Mouse (Mus musculus): ENCODE results near the gene Bax. TPM values are rescaled to one million over a fixed set of nuclear protein-coding genes. Genes with fewer than 3 reads are reported as not detected.

The Bax gene
- polyA plus RNA-seq, 1 experiment from 2014 or later, result 124 TPM

DNA sequence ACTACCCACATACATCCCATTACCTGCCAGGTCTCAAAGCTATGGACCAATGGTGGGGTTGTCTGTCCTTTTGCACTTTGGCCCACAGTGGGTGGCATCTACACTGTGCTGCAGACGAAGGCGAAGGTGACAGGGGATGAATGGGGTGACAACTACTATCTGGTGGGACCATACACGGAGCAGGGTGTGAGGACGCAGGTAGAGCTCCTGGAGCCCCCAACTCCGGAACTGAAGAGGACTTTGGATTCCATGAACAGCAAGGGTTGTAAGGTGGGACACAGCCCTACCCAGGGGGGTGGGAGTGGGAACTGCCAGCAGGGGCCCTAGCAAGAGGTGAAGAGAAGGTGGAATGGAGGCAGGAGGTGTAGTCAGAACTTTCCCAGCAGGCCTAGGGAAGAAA lies 30.3 kb downstream of the Bax start:
- H3K9ac ChIP-seq, result peak overlapping the region; percentile 95

DNA sequence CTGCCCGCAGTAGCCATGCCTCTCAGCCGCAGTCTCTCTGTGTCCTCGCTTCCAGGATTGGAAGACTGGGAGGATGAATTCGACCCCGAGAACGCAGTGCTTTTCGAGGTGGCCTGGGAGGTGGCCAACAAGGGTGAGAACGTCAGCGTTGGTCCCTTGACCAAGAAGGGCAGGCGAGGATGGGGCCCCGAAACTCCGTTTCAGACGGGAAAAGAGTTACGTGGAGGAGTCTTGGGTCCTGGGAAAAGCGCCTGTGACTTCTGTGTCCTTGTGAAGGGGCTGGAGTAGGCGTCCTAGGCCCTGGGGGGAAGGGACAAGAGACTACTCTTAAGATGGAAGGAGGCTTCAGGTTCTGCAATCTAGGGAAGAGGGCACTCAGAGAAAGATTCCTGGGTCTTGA lies 31.7 kb downstream of the Bax start:
- Histone ChIP-seq H3K4me1 (peaks cover 45% of the 10 kb centered on the region), H3K4me2 (peak overlapping the region; percentile 97), H3K4me3 (peak overlapping the region; percentile 80), H3K9ac (peak overlapping the region; percentile 95), H3K36me3 (peaks cover 41% of the 10 kb centered on the region), H3K9me3 (no peaks in the 10 kb centered on the region), H3K27ac (replicated peaks) (peak overlapping the region; percentile 92), H3K27me3 (replicated peaks) (no peaks in the 10 kb centered on the region)
- ATAC-seq (ENCODE audit: extremely low read depth, insufficient number of reproducible peaks, low FRiP score, low TSS enrichment), result no peak
- WGBS, result 2% methylated on average over 16 of the region's 16 CpGs

More for the DNA sequence above, 30.3 kb downstream of the Bax start:
- Histone ChIP-seq H3K4me3 (peak overlapping the region; percentile 80; the same call in 1 of the 2 replicates), H3K9me3 (no peaks in the 10 kb centered on the region), H3K4me2 (peak overlapping the region; percentile 97), H3K36me3 (peaks cover 41% of the 10 kb centered on the region), H3K27ac (replicated peaks) (no peak overlapping the region), H3K4me1 (peaks cover 45% of the 10 kb centered on the region), H3K27me3 (replicated peaks) (no peaks in the 10 kb centered on the region)
- WGBS, result 76% methylated on average over 5 of the region's 5 CpGs
- no peak for ATAC-seq (ENCODE audit: extremely low read depth, insufficient number of reproducible peaks, low FRiP score, low TSS enrichment)

DNA sequence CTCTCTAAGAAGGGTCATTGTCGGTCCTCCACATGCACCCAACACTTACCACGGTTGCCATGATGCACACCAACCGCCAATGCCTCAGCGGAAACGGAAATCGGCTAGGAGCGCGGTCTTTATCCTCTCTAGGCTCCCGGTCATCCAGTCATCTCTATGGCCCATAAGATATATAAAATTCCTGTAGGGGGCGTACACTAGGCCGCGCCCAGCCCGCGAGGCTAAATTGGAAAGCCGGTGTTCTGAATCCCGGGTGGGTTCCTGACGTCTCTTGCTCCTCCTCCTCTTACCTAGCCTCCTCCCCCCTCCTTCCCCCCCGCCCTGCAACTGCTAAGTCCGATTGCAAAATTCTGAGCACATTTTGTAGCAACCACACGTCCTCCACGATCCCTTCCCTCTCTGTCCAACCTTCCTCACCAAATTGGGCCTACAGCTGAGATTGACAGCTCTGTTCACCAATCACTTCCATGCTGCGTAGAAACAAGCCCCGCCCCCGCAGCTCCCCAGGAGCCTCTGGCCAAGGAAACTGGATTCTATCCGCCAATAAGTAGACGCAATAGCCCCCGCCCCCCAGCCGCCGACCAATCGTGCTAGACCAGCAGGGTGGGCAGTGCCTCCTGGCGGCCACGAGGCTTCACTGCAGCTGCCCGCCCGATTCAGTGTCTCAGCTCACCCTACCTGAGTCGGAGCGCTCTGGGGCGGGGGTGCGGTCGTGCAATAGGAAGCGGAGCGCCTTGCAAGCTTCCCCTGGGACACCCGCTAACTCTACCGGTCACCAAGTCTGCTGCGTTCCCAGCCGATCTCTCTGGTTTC lies 32.3 kb downstream of the Bax start, which contains the start of gene Gys1:
Gene Gys1 (plus strand): TSS at position 642 of the 813 bp plus-strand sequence.
- under 1% methylated on average over 45 of the region's 45 CpGs for WGBS
- H3K36me3 ChIP-seq, result peaks cover 41% of the 10 kb centered on the region
- no peaks in the 10 kb centered on the region for H3K9me3 ChIP-seq
- H3K9ac ChIP-seq, result peak within 1 kb of the TSS; percentile 95
- peak within 1 kb of the TSS; percentile 92 for H3K27ac ChIP-seq (replicated peaks)
- ATAC-seq (ENCODE audit: extremely low read depth, insufficient number of reproducible peaks, low FRiP score, low TSS enrichment), result peak; percentile 88
- peaks cover 45% of the 10 kb centered on the region for H3K4me1 ChIP-seq
- no peaks in the 10 kb centered on the region for H3K27me3 ChIP-seq (replicated peaks)
- H3K4me3 ChIP-seq, result peak within 1 kb of the TSS; percentile 80
- peak within 1 kb of the TSS; percentile 97 for H3K4me2 ChIP-seq

DNA sequence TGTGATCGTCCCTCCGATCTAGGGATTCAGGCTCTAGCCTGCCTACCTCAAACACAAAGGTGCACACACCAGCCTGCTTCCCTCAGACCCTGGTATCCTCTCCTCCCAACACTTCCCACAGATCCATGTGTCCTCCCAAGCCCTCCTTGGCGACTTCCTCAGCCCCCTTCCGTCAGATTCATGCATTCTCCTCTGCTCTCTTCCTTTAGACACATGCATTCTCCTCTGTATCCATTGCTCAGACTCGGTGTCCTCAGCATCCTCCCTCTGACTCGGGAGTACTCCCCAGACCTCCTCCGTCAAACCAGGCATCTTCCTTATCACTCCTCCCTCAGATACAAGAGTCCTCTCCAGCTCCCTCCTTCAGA lies 32.9 kb downstream of the Bax start:
- Histone ChIP-seq H3K4me1 (peaks cover 45% of the 10 kb centered on the region), H3K27ac (replicated peaks) (peak overlapping the region; percentile 90), H3K36me3 (peaks cover 44% of the 10 kb centered on the region), H3K9me3 (no peaks in the 10 kb centered on the region), H3K9ac (peak overlapping the region; percentile 92), H3K27me3 (replicated peaks) (no peaks in the 10 kb centered on the region), H3K4me2 (peak overlapping the region; percentile 97), H3K4me3 (peak overlapping the region; percentile 80)
- no peak for ATAC-seq (ENCODE audit: extremely low read depth, insufficient number of reproducible peaks, low FRiP score, low TSS enrichment)
- WGBS, result 4% methylated on average over 7 of the region's 7 CpGs

DNA sequence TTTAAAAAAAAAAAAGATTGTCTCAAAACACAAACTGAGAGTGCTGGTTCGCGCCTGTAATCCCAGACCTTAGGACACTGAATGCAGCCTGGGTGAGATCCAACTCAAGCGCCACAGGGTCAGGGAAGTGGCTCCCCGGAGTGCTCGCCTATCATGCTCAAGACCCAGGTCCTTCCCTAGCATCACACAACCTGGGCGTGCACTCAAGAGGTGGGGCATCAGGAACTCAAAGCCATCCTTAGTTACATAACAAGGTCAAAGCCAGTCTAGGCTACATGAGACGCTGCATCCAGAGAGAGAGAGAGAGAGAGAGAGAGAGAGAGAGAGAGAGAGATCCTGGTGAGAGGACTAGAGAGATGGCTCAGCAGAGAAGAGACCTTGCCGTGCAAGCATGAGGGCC lies 40.1 kb downstream of the Bax start:
- no peaks in the 10 kb centered on the region for H3K4me1 ChIP-seq
- ATAC-seq (ENCODE audit: extremely low read depth, insufficient number of reproducible peaks, low FRiP score, low TSS enrichment), result no peak
- peaks cover 98% of the 10 kb centered on the region for H3K36me3 ChIP-seq
- no peaks in the 10 kb centered on the region for H3K9me3 ChIP-seq
- H3K27me3 ChIP-seq (replicated peaks), result no peaks in the 10 kb centered on the region; the same call in 1 of the 2 replicates
- WGBS, result 85% methylated on average over 8 of the region's 8 CpGs
- no peak overlapping the region for H3K9ac ChIP-seq
- no peak overlapping the region for H3K27ac ChIP-seq (replicated peaks)
- H3K4me3 ChIP-seq, result no peak overlapping the region
- H3K4me2 ChIP-seq, result no peak overlapping the region

DNA sequence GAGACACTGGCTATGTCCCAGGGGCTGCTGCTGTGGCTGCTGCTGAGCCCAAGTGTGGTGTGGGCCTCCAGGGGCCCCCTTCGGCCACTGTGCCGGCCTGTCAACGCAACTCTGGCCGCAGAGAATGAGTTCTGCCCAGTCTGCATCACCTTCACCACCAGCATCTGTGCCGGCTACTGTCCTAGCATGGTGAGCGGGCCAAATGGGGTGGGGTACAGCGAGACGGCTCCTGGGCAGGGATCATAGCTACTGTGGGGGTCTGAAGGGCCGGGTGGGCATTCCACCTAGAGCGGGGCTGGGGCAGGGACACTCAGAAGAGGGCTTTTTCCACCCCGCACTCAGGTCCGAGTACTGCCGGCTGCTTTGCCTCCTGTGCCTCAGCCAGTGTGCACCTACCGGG lies 45.5 kb downstream of the Bax start:
- H3K4me2 ChIP-seq, result no peak overlapping the region
- peaks cover 56% of the 10 kb centered on the region for H3K36me3 ChIP-seq
- no peak overlapping the region for H3K9ac ChIP-seq
- H3K9me3 ChIP-seq, result no peaks in the 10 kb centered on the region
- H3K4me3 ChIP-seq, result no peak overlapping the region
- peaks cover 7% of the 10 kb centered on the region; the same call in 1 of the 2 replicates for H3K4me1 ChIP-seq
- peaks cover 52% of the 10 kb centered on the region for H3K27me3 ChIP-seq (replicated peaks)
- ATAC-seq (ENCODE audit: extremely low read depth, insufficient number of reproducible peaks, low FRiP score, low TSS enrichment), result no peak
- H3K27ac ChIP-seq (replicated peaks), result no peak overlapping the region
- 91% methylated on average over 14 of the region's 14 CpGs for WGBS

DNA sequence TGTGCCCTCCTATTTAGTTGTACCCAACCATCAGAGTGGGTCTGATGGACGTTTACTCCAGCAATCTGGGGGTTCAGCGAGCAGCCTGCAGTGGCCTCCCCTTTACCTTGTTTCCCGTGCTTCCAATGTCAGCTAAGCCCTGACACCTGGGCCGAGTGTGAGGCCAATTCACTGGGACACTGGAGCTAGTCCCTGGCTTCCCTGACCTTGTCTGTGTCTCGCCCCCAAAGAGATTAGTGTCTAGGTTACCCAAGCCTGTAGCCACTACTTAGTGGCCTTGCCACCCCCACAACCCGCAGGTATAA lies 46.1 kb downstream of the Bax start, which contains the start of gene Lhb:
Gene Lhb (plus strand): TSS at position 206 of the 305 bp plus-strand sequence.
- Histone ChIP-seq H3K9ac (no peak within 1 kb of the TSS), H3K27ac (replicated peaks) (no peak within 1 kb of the TSS), H3K9me3 (no peaks in the 10 kb centered on the region), H3K4me1 (peaks cover 11% of the 10 kb centered on the region), H3K4me3 (no peak within 1 kb of the TSS), H3K4me2 (no peak within 1 kb of the TSS), H3K36me3 (peaks cover 51% of the 10 kb centered on the region), H3K27me3 (replicated peaks) (peaks cover 58% of the 10 kb centered on the region)
- no peak for ATAC-seq (ENCODE audit: extremely low read depth, insufficient number of reproducible peaks, low FRiP score, low TSS enrichment)
- 56% methylated on average over 6 of the region's 6 CpGs for WGBS

DNA sequence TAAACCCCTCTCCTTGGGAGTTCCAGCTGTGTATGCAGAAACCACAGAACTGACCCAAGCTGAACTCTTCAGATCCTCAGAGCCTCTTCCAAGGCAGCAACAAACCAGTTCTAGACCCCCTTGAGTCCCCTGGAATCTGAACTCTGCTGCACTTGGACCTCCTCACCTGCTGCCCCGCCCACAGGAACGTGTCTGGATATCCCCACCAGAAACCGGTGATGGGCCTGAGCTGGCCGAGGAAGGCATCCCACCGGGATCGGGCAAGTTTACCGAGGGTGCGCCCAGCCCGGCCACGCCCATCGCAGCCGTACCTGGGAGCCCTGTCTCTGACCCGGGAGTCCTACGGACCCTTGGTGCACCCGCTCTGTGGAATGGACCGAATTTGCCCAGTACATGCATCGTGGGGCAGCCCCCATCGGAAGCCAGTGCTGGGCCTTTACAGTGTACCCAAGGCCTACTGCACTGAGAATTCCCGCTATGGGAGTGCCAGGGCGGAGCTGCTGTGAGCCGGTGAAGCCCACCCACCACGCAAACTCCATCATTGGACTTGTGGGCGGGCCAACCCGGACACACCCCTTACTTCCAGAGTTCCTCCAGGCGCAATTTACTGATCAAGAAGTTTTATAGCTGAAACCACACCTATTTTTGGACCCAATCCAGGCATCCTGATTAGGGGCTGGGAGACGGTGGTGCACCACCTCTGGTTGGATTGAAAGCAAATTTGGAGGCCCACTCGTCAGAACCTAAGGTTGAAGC lies 46.7 kb downstream of the Bax start:
- WGBS, result 15% methylated on average over 27 of the region's 27 CpGs
- ATAC-seq (ENCODE audit: extremely low read depth, insufficient number of reproducible peaks, low FRiP score, low TSS enrichment), result no peak
- Histone ChIP-seq H3K9ac (no peak overlapping the region), H3K36me3 (peaks cover 45% of the 10 kb centered on the region), H3K27ac (replicated peaks) (no peak overlapping the region), H3K4me2 (no peak overlapping the region), H3K27me3 (replicated peaks) (peaks cover 64% of the 10 kb centered on the region), H3K4me1 (peaks cover 16% of the 10 kb centered on the region), H3K4me3 (no peak overlapping the region), H3K9me3 (no peaks in the 10 kb centered on the region)

DNA sequence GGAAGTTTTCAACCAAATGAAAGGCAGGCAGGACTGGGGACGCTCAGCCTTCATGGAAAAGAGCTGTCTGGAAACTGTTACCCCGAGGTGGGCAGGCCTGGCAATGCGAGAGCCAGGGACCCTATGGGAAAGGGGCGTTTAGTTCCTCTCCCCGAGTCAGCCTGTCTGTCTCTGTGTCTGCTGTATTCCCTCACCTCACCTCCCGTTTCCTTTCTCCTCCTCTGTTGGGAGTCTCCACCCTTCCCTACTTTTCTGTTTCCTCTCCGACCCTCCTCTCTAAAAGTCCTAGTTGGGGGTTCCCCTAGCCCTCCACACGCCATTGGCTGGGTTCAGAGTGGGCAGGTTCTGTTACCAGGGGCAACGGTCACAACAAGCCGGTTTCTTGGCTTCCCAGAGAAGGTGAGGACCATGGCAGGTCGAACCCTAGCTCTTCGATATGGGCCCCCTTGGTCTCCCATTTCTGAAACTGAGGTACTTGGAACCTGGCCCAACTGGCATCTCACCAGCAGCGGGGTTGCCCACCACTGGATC lies 48.7 kb downstream of the Bax start:
- 10% methylated on average over 13 of the region's 13 CpGs for WGBS
- Histone ChIP-seq H3K4me3 (no peak overlapping the region), H3K4me1 (peaks cover 36% of the 10 kb centered on the region), H3K4me2 (peak overlapping the region; percentile 25), H3K27ac (replicated peaks) (no peak overlapping the region), H3K27me3 (replicated peaks) (peaks cover 84% of the 10 kb centered on the region), H3K9ac (peak overlapping the region; percentile 13; the same call in 1 of the 2 replicates), H3K36me3 (peaks cover 25% of the 10 kb centered on the region), H3K9me3 (no peaks in the 10 kb centered on the region)
- no peak for ATAC-seq (ENCODE audit: extremely low read depth, insufficient number of reproducible peaks, low FRiP score, low TSS enrichment)

DNA sequence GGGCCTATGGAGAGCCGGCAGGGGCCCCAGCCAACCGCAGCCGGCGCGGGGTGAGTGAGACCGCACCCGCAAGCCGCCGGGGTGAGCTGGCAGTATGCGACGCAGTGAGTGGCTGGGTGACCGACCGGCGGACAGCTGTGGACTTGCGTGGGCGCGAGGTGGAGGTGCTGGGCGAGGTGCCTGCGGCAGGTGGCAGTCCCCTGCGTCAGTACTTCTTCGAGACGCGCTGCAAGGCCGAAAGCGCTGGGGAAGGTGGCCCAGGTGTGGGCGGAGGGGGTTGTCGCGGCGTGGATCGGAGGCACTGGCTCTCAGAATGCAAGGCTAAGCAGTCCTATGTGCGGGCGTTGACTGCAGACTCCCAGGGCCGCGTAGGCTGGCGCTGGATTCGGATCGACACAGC lies 51.1 kb downstream of the Bax start:
- H3K9ac ChIP-seq, result 0 out of 2 replicates have a peak overlapping the region, but pooled peaks have one; percentile 42

DNA sequence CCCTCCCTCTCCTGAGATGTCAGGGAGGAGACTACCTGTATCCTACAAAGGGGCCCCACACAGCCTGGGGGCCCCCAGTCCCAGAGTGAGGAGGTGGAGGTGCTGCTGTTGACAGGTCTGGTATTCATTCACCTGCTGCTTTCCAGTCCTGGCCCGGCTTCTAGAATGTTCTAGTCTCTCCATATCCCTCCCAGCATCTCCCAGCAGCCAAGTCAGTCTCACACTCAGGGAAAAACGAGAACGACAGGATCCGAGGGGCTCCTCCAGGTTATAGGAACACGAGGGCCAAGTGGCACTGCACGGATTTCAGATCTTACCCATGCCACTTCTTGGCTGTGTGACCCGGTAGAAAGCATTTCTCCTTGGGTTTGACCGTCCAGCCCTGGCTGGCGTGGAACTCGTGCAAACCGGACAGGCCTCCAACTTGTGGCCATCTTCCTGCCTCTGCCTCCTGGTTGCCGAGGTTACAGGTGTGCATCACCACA lies 51.9 kb downstream of the Bax start:
- Histone ChIP-seq H3K4me2 (peak overlapping the region; percentile 91), H3K9ac (no peak overlapping the region), H3K4me1 (peaks cover 44% of the 10 kb centered on the region), H3K4me3 (no peak overlapping the region), H3K36me3 (no peaks in the 10 kb centered on the region), H3K27me3 (replicated peaks) (peaks cover 98% of the 10 kb centered on the region), H3K27ac (replicated peaks) (no peak overlapping the region), H3K9me3 (no peaks in the 10 kb centered on the region)
- ATAC-seq (ENCODE audit: extremely low read depth, insufficient number of reproducible peaks, low FRiP score, low TSS enrichment), result no peak
- WGBS, result 30% methylated on average over 12 of the region's 12 CpGs

More for the DNA sequence above, 51.1 kb downstream of the Bax start:
- H3K27me3 ChIP-seq (replicated peaks), result peaks cover 98% of the 10 kb centered on the region
- H3K9me3 ChIP-seq, result no peaks in the 10 kb centered on the region
- ATAC-seq (ENCODE audit: extremely low read depth, insufficient number of reproducible peaks, low FRiP score, low TSS enrichment), result no peak
- 17% methylated on average over 37 of the region's 37 CpGs for WGBS
- H3K4me3 ChIP-seq, result peak overlapping the region; percentile 30
- H3K4me1 ChIP-seq, result peaks cover 44% of the 10 kb centered on the region
- peak overlapping the region; percentile 50 for H3K4me2 ChIP-seq
- no peak overlapping the region for H3K27ac ChIP-seq (replicated peaks)
- H3K36me3 ChIP-seq, result peaks cover 1% of the 10 kb centered on the region

Data from heart, embryonic 13.5 days (tissue).